Mouse (Mus musculus) left cerebral cortex, adult 18-20 months (tissue): ENCODE measurements at regions not wholly inside any gene's neighbourhood (a gene's known extent, or its start where the extent isn't known, plus 50 kb on each side); places are given as distances from the start of the nearest gene placed in this dataset.

ENCODE experiments used
- DNase-seq, 2 experiments: peaks; one replicate each; pipeline ENCODE4 v3.0.0; 2021 to 2022; ENCODE audit warnings: low spot score in 2 of 2, mixed read lengths in 1 of 2
- microRNA-seq, 2 experiments: library from miRNA; unstranded; fragments of <30 nt; microRNA quantifications; one replicate each; pipeline ENCODE4 v1.2.0; 2021

DNA sequence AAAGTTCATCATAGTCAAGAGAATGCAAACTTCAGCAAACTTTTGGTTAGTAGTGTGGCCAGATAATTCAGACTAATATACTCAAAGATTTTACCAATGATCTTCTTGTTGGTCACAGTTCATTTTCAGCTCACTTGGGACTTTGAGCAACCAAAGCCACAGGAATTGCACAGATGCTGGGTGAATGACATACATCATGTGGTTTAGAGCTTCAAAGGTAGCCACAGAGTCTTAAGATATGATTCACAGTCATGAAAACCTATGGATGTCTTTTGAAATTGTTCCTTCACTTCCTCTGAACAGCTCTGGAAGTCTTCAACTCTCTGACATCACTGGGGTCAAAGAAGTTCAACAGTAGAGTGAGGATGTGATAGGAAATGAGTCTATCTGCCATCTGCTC, 77.0 kb upstream of the Gm9747 start:
- DNase-seq, result no peak

DNA sequence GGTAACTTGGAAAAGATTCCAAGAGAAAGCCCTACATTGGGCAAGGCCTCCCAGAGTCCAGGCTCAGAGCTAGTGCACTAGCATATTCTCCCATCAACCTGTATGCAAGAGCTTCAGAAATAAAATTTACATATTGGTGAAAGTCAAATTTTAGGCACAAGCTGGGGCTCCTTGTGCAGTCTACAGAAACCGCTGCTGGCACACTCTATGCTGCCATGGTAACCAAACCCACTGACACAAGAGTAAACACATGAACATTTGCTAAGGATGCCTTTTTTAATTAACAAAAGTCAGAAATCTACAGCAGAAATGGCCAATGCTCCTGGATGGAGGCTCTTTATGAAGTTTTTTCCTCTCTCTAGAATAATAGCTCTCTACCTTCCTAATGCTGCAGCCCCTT, 75.9 kb upstream of the Gm9747 start:
- peak in 1 of 2 experiments; percentile 29 for DNase-seq

DNA sequence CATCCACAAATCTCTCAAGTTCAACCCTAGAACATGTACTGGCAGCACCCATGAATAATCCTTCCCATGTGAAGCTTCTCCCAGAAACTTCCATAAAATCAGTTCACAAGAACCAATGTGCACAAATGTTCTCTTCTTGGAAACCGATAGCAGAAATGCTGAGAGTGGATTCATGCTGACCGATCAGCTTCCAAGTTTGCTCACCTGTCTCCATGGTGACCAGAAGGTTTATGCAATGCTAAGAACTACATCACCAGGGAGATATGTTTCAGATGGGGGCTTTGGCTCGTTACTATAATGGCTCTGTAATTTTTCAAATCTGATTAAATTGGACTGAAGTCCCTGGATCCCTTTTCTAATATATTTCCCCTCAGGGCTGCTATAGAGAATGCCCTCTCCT, 74.4 kb upstream of the Gm9747 start:
- DNase-seq, result no peak

DNA sequence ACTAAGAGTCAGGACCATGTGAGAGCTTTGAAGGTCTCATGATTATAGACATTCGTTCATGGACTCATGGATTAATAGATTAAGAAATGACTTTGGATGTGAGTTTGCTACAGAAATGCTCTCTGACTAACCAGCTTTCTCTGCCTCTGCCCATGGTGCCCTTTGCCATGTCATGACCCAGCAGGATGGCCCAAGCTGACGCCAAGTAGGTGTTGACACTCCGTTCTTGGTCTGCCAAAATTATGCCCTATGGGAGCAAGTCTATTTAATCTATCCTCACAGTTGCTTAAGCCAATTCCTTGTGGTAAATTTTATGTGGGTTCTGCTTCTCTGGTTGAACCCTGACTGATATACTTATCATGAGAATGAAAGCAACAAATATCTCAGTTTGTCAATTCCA, 73.7 kb upstream of the Gm9747 start:
- DNase-seq, result no peak

DNA sequence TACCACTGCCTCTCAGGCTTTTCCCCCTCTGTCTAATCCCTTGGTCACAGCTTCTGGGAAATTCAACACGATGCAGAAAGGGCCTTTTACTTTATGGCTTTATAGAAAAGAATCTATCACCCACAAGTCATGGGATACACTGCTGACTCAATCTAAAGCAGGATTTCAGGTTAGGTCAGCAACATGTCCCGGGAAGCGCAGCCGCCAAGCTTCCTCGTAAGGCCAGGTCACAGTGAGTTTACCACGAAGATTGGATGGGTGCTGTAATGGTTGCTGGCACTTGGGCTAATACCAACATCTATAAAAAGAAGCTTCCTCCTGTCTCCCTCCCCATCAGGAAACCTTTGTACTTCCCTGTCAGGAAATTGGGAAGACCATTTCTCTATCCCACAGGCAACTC, 70.0 kb upstream of the Gm9747 start:
- no peak for DNase-seq

DNA sequence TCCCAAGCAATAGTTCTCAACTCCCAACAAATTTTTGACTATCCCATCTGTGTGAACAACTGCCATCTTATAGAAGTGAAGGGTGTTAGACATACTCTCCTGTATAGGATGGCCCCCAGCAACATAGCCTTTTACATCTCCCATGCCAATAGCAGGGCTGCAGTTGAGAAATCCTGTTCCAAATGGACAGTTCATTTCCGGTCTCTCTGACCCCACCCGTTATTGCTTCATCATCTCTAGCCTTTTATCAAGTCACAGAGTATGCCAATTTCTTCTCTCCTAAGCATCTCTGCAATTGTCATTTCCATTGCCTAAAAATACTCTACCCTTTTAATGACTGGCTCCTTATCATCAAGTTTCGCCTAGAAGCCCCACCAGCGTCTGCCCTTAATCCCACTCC, 64.8 kb upstream of the Gm9747 start:
- DNase-seq, result no peak

DNA sequence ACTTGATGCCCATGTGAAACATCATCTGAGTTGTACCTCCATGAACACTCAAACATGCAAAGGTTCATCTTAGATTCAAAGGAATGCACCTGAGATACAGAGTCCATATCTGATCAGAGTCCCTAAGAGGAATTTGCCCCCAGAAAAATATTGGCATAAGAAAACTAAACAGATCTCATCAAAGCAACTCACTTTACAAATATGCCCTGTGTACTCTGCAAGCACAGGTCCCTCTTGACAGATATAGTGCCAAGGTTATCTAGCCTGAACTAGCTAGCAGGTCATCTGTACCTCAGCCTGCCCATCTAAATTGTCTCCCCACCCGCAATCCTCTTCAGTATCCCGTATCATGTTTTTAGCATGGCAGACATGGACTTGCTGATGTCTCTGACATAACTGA, 64.0 kb upstream of the Gm9747 start:
- no peak for DNase-seq

DNA sequence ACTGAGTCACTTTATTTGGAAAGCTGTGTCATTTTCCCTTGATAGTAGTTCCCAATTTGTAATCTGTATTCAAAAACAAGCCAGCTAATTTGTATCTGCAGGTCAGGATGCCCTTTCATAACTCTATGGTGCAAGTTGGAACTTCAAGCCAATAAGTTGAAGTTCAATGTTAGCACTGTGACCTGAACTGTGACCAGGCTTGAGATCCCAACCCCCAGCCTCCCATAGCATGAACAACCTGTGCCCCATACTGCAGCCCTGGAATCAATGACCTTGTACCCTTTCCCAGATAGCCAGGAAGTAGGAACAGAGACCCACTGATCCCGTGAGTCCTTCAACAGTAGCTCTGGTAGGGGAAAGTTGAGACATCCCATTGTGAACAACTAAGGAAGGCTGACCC, 52.5 kb upstream of the Gm9747 start:
- no peak for DNase-seq

Small RNAs in the stretch of these regions (microRNA-seq; reads per million reads assigned to microRNA genes)
- 0 reads per million in 2 experiments for gene Mir6344
